Mouse (Mus musculus) limb, embryonic 14.5 days (tissue): ENCODE results near the gene Tifa. TPM values are rescaled to one million over a fixed set of nuclear protein-coding genes. Genes with fewer than 3 reads are reported as not detected.
A peak's percentile ranks its signal among the peaks of the same experiment; 100 is the strongest.

ENCODE experiments used
- ATAC-seq: fragments of 200-750 bp; cut with Nextera tagmentation; 2 replicates; pipeline ENCODE4 v1.8.0; 2017; ENCODE audit warnings: low read depth, moderate number of reproducible peaks, moderate TSS enrichment; ENCODE audit not compliant: low FRiP score
- DNase-seq: peaks from one replicate; pipeline ENCODE4 v3.0.0-alpha.2; 2015; ENCODE audit warnings: low spot score
- H3K27ac ChIP-seq: fragments of 300-500 bp; sonication (generic); replicated peaks from 2 replicates; pipeline ENCODE4 v1.5.1; 2014; ENCODE audit warnings: low read depth, mild to moderate bottlenecking, low read length, moderate library complexity, mixed read lengths
- H3K27me3 ChIP-seq: fragments of 300-500 bp; sonication (generic); 2 replicates; pipeline ENCODE4 v1.6.1; 2014; ENCODE audit warnings: low read length, mixed read lengths; ENCODE audit not compliant: control insufficient read depth, insufficient read depth
- H3K36me3 ChIP-seq: fragments of 300-500 bp; sonication (generic); 2 replicates; pipeline ENCODE4 v1.6.1; 2014; ENCODE audit warnings: mild to moderate bottlenecking, low read length, moderate library complexity, mixed read lengths; ENCODE audit not compliant: control insufficient read depth, insufficient read depth
- H3K4me1 ChIP-seq: fragments of 300-500 bp; sonication (generic); 2 replicates; pipeline ENCODE4 v1.6.1; 2014; ENCODE audit warnings: antibody characterized with exemption, low read length, mixed read lengths; ENCODE audit not compliant: control insufficient read depth, insufficient read depth
- H3K4me2 ChIP-seq: fragments of 300-500 bp; sonication (generic); replicated peaks from 2 replicates; pipeline ENCODE4 v1.6.1; 2014; ENCODE audit warnings: low read depth, mild to moderate bottlenecking, low read length, moderate library complexity; ENCODE audit not compliant: severe bottlenecking
- H3K4me3 ChIP-seq: fragments of 300-500 bp; sonication (generic); replicated peaks from 2 replicates; pipeline ENCODE4 v1.5.1; 2014; ENCODE audit warnings: low read length
- H3K9ac ChIP-seq: fragments of 300-500 bp; sonication (generic); 2 replicates; pipeline ENCODE4 v1.6.1; 2014; ENCODE audit warnings: mild to moderate bottlenecking, low read depth, low read length, moderate library complexity; ENCODE audit not compliant: severe bottlenecking
- H3K9me3 ChIP-seq: fragments of 300-500 bp; sonication (generic); 2 replicates; pipeline ENCODE4 v1.6.1; 2016; ENCODE audit warnings: low read length; ENCODE audit not compliant: control insufficient read depth
- POLR2A ChIP-seq: fragments of 200-500 bp; IDR thresholded peaks from 2 replicates; pipeline ENCODE4 v1.8.0; 2012; ENCODE audit warnings: inconsistent platforms, mild to moderate bottlenecking, moderate library complexity, borderline replicate concordance; ENCODE audit not compliant: insufficient read depth, insufficient read length; ENCODE audit errors: extremely low read depth
- WGBS: fragments of 180-500 bp; shearing (Covaris S2); extraction: QIAGEN DNeasy Blood & Tissue Kit; methylation state at CpG from one replicate; pipeline ENCODE4 v1.1.7; 2014; 5-methylcytosine and 5-hydroxymethylcytosine counted together
- polyA plus RNA-seq, 2 experiments: library from polyadenylated mRNA; depleted of rRNA in 1 of 2; stranded (reverse) in 1 of 2; unstranded in 1 of 2; fragments of >200 nt; fragmentation: Nextera tagmentation in 1 of 2; extraction: Ambion mirVana in 1 of 2; gene quantifications; 2 replicates each; pipeline versions ENCODE4 v1.2.1 to v1.2.3; 2012 to 2014

Tifa gene
- polyA plus RNA-seq, 2 experiments = 2.2 to 3.8 TPM

DNA sequence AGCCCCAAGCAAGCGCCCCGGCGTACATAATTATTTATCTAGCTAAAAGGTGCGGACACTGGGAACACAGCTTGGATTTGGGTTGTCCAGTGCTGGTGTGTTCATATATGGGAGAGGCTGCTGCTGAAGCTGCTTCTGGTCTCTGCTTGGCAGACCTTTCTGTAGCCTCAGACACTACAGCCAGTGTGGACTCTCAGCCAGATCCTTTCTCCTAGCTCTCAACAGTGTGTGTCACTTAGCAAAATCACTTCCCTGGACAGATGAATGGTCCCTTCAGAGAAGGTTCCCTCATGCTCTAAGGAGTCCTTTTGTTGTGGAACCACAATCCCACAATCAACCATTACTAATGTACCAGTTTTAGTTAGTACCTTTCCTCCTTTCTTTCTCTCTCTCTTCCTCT is 30.8 kb upstream of the Tifa start:
- no peaks in the 10 kb centered on the region for H3K4me1 ChIP-seq
- H3K9ac ChIP-seq = no peak overlapping the region
- WGBS = 58% methylated on average over 4 of the region's 4 CpGs
- no peaks in the 10 kb centered on the region for H3K9me3 ChIP-seq
- H3K27ac ChIP-seq = no peak overlapping the region
- TF ChIP-seq POLR2A = no peak
- no peak for ATAC-seq
- H3K4me2 ChIP-seq = no peak overlapping the region
- no peak overlapping the region for H3K4me3 ChIP-seq
- DNase-seq = no peak
- no peaks in the 10 kb centered on the region for H3K36me3 ChIP-seq
- H3K27me3 ChIP-seq = peaks cover 9% of the 10 kb centered on the region; the same call in 1 of the 2 replicates

DNA sequence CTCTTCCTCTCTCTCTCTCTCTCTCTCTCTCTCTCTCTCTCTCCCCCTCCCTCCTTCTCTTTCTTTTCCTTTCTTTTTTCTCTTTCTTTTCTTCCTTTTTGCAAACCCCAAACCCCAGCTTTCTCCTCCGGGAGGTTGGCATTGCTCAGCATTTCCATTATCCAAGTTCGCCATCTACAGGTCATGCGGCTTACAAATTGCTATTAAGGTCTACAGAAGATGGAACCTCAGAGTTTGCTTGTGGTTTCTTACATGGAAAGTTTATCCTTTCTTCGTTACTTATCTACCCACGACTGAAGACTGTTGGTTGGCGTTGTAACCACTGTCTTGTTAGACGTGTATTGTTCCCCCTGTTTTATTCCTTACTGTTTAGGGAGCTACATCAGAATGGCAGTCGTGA is 30.4 kb upstream of the Tifa start:
- Histone ChIP-seq H3K27ac (no peak overlapping the region), H3K4me3 (no peak overlapping the region), H3K4me1 (no peaks in the 10 kb centered on the region), H3K4me2 (no peak overlapping the region), H3K36me3 (no peaks in the 10 kb centered on the region), H3K9ac (no peak overlapping the region), H3K9me3 (no peaks in the 10 kb centered on the region), H3K27me3 (peaks cover 9% of the 10 kb centered on the region; the same call in 1 of the 2 replicates)
- DNase-seq (peak; percentile 65), ATAC-seq (no peak)
- no peak for TF ChIP-seq POLR2A
- 20% methylated on average over 8 of the region's 8 CpGs for WGBS

DNA sequence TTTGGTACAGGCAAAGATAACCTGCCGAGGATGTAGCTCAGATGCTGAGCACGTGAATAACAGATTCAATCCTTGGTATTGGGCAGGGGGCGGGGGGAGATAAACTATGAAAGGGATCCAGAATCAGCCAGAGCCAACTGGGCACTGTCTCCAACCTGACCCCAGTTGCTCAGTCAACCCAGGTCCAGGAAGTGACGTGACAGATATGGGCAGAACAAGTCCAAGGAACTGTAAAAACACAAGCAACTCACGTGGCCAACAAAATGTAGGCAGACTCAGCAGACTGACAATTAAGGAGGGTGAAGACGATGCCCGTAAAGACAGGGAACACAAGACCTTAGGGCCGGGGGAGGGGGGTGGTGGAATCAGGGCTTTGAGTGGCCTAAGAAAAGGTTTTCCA is 27.2 kb upstream of the Tifa start:
- no peak overlapping the region for H3K9ac ChIP-seq
- no peak for TF ChIP-seq POLR2A
- DNase-seq (no peak), ATAC-seq (no peak)
- no peak overlapping the region for H3K4me3 ChIP-seq
- no peaks in the 10 kb centered on the region for H3K36me3 ChIP-seq
- H3K4me1 ChIP-seq = no peaks in the 10 kb centered on the region
- 0 out of 2 replicates have a peak, but pooled peaks cover 9% of the 10 kb centered on the region for H3K27me3 ChIP-seq
- WGBS = 61% methylated on average over 8 of the region's 8 CpGs
- no peak overlapping the region for H3K4me2 ChIP-seq
- H3K27ac ChIP-seq = no peak overlapping the region
- H3K9me3 ChIP-seq = no peaks in the 10 kb centered on the region

- WGBS = 22% methylated on average over 7 of the region's 7 CpGs
- Histone ChIP-seq H3K27ac (no peak overlapping the region), H3K36me3 (no peaks in the 10 kb centered on the region), H3K4me1 (no peaks in the 10 kb centered on the region), H3K4me2 (no peak overlapping the region), H3K9me3 (no peaks in the 10 kb centered on the region), H3K27me3 (0 out of 2 replicates have a peak, but pooled peaks cover 7% of the 10 kb centered on the region), H3K4me3 (no peak overlapping the region), H3K9ac (no peak overlapping the region)
- no peak for TF ChIP-seq POLR2A
- DNase-seq (peak; percentile 68), ATAC-seq (no peak)
Observed at GRCm38 (mm10) chr3:127763076-127763612, 26.5 kb upstream of the Tifa start.

DNA sequence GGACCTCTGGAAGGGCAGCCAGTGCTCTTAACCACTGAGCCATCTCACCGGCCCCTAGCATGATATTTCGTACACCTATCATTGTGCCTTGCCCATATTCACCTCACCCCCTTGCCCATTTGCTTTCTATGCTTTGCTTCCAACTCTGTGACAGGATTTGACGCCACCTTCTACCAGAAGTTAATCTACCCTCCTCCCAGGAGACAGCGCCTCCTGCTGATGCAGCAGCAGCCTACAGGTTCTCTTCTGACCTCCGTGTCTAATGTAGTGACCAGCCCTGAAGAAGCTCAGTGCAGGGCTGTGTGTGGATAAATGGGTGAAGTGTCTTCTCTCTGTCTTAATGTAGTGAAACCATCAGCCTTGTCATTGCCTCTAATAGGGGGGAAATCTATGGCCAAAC is 25.1 kb upstream of the Tifa start:
- H3K36me3 ChIP-seq = no peaks in the 10 kb centered on the region
- no peak overlapping the region for H3K9ac ChIP-seq
- no peaks in the 10 kb centered on the region for H3K9me3 ChIP-seq
- H3K4me1 ChIP-seq = no peaks in the 10 kb centered on the region
- no peak overlapping the region for H3K27ac ChIP-seq
- 55% methylated on average over 5 of the region's 5 CpGs for WGBS
- no peak for TF ChIP-seq POLR2A
- DNase-seq (no peak), ATAC-seq (no peak)
- H3K27me3 ChIP-seq = no peaks in the 10 kb centered on the region
- no peak overlapping the region for H3K4me3 ChIP-seq
- H3K4me2 ChIP-seq = no peak overlapping the region

GRCm38 (mm10) chr3:127765971-127766370 is 23.6 kb upstream of the Tifa start:
- 68% methylated on average over 3 of the region's 3 CpGs for WGBS
- DNase-seq = no peak
- no peak overlapping the region for H3K9ac ChIP-seq
- H3K36me3 ChIP-seq = no peaks in the 10 kb centered on the region
- H3K4me1 ChIP-seq = no peaks in the 10 kb centered on the region
- no peak for ATAC-seq
- H3K27ac ChIP-seq = no peak overlapping the region
- no peak overlapping the region for H3K4me2 ChIP-seq
- no peaks in the 10 kb centered on the region for H3K27me3 ChIP-seq
- TF ChIP-seq POLR2A = no peak
- H3K4me3 ChIP-seq = no peak overlapping the region
- no peaks in the 10 kb centered on the region for H3K9me3 ChIP-seq
